Mouse (Mus musculus): ENCODE measurements around the gene Inpp5a. TPM values are rescaled to one million over a fixed set of nuclear protein-coding genes. Genes with fewer than 3 reads are reported as not detected.

The Inpp5a gene
- total RNA-seq (2021), result 67.4 and 93.7 TPM in 2 replicates
- long read RNA-seq, transcript Inpp5a-203 (16 exons, 2,826 nt), result major isoform, 73 of 92 reads
- long read RNA-seq, partial matches to known transcripts, result 9 of 92 reads
- long read RNA-seq, other reads (novel, unspliced or antisense), result 6 of 92 reads

DNA sequence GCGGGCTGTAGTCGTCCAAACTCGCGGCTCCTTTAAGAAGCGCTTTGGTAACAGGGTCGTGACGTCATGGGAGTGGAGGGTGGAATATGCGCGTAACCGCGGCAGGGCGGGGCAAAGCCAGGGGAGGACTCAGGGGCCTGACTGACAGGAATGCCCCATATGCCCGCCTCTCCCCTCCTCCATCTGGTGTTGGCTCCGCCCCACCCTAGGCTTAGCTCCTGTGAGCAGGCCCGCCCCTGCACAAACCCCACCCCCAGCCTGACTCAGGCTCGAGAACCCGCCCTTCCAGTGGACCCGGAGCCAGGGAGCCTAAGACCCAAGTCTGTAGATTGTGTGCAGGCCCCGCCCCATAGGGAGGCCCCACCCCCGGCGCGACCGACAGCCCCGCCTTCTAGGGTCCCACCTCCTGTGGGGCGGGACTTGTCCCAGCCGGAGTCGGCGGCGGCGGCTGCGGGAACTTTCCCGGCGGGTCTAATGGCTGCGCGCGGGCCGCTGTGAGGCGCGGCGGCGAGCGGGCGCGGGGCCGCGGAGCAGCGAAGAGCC, at the start of gene Inpp5a:
TSS of gene Inpp5a (plus strand) at position 440 of the 543 bp plus-strand sequence.
- DNase-seq, result peak; percentile 99

DNA sequence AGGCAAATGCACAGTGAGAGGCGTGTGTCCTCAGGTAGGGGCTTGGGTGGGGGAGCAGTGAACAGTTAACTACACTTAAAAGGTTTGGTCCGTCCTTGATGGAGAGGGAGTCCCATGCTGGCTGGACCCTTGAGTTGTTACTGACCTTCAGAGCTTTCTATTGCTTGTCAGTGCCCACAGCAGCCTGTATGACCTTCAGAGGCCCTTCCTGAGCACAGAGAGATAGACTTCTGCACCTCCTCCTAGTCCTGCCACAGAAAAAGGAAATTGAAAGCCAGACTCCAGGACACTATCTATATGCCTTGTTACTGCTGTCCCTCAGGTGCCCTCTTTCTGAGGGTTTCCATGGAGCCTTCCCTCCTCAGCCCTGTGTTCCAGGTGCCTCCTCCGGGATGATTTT, 49.7 kb upstream of the Inpp5a start:
- DNase-seq, result no peak

DNA sequence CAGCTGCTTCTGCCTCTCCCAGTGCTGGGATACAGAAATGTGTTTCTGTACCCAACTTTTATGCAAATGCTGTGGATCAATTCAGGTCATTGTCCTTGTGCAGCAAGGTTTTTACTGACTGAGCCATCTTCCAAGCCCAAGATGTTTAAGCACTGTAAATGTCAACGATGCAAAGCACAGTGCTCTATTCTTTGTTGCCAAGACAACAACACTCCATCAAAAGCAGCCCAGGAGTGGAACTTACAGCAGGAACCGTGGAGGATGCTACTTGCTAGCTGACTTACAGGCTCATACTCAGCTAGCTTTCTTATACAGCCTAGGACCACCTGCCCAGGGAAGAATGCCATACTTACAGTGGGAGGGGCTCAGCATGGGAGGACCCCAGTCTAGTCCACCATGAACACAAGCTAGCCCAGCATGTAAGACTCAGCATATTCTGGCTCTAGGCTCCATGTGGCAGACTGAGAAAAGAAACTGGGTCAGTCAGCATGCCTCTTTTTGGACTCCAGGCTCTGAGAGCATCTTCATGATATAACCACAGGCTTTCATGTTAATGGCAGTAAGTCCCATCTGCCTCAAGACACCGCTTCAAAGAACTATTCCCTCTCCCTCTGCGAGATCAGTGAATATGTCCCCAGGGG, 47.8 kb upstream of the Inpp5a start:
- DNase-seq, result no peak

DNA sequence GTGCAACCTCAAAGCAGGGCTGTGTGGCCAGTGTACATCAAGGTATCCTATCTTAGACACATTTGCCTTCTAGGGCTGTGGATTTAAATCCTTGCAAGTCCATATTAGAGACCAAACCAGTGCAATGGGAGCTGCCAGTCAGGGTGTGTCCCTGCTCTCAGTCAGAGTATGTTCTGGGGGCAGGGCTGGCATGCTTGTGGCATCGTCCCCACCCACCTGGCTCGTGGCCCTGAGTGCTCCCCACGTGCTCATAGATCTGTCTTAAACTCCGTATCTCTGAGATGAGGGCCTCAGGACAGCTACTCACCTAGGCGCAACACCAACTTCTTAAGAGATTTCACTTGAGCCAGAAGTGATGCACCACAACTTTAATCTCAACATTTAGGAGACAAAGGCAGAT, 46.1 kb upstream of the Inpp5a start:
- no peak for DNase-seq

DNA sequence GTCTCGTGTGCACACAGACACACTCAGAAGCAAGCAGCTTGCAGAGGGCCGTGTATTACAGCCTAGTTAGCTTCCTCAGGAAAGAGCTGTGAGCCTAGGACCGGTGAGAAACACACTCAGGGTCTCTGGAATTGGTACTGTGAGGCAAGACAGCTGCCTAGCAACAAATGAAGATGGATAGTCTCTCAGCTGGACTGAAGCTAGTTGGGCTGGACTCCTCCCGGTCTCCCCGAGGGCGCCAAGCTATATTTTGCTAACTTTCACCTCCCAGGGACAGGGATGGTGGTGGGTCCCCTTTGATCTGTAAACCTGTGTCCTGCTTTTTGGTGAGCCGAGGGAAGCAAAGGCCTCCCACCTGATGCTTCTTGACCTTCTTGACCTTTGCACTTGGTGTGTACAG, 41.9 kb upstream of the Inpp5a start:
- DNase-seq, result no peak

DNA sequence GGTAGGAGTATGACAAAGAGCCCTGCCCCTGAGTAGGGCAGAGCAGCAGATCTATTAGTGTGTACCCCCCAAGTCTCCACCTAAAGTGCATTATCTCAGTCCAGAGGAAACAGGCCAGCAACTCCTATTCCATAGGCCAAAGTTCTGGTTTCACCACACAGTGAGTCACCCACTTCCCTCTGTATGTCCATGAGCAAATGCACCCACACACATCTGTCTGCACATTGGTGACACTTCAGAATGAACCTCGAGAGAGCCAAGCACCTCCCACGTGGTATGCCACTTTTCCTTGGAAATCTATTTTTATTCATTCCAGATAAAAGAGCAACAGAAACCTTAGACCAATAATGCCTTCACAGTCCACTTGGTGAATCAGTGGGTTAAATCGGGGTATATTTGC, 38.3 kb upstream of the Inpp5a start:
- DNase-seq, result no peak

DNA sequence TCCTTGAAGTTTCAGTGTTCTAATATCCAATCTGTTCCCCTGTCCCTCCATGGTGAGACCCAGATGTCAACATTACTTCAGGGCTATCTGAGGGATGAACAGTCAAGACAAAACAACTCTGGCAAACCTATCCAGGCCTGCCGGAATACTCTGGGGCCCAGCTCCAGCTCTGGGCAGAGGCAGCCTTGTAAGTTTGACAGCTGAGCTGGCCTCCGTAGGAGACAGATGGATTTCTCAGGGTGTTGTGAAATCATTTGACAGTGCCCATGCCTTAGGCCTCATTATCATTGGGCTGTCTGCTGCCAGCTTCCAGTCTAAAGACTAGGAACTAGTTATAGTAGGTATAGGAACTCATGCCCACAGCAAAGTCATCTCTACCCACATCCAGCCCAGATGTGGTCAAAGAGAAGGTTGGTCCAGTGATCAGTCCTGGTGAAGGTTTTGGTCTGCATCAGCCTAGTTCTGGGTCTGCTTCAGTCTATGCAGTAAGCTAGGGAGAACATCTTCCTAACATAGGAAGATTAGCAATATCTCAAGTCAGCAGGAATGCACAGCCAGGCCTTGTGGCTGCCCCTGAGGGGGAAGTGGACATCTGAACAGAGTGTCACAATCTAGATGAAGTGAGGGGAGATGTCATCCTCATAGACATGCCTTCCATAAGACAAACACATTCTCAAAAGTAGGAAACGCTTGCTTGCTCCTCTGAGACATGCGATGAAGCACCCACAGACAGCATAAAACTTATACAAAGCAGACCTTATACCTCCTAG, 34.4 kb upstream of the Inpp5a start:
- no peak for DNase-seq

DNA sequence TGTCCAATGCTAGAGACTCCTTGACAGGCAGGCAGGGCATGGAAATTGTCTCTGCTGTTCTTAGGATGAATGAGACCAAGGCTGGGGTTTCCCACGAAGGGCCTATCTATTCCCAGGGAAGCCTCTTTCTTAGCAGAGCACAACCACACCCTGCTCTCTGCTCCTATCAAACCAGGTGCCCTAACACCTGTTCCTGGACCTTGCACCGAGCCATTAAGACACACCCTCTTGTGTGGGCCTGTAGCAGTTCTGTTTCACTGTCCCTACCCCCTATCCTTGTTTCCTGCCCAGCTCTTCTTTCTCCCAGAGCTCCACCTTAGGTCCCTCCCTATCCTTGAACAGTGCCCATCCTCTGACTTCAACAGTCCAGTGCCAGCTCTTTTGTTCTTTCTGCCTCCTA, 31.9 kb upstream of the Inpp5a start:
- no peak for DNase-seq

DNA sequence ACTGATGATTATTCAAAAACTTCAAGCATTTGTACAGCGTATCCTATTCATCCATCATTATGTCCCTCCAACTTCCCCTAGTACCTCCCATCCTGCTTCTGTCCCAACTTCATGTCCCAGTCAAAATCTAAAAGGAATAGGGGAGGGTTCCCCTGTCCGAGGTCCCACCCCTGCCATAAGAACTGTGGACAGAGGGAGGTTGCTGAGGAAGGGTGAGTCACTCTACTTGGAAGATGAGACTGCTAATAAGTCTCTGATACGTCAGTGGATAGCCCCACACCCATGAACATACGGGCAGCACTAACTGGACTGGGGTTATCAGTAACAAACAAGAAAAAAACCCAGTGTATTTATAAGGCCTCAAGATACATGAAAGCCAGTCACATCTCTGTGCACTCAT, 29.0 kb upstream of the Inpp5a start:
- no peak for DNase-seq

DNA sequence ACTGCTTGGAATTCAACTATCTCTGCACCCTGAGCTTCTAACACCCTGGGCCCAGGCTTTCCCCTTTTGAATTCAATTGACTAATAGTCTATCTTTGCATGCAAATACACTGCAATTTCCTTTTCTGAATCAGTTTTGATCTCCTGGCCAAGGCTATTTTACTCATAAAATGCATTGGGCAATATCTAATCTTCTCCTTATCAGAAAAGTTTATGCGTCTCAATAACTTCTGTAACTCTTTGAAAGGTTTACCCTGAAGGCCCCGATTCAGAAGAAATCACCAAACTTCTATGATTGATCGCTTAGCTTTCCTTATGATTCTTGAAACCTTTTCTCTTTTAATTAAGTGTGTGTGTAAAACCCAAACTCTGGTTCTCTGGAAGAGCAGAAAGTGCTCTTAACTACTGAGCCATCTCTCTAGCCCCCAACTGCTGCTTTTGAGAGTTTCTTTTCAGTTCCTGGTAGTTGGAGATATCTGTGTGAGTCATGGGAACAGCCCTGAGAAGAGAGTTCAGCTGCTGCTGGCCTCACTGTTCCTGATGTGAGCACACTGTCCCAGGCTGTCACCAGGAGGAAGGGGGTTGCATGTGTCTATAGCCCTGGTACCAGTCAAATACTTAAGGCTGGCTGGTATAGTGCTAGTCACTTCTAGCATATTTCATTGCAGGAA, 27.9 kb upstream of the Inpp5a start:
- no peak for DNase-seq

DNA sequence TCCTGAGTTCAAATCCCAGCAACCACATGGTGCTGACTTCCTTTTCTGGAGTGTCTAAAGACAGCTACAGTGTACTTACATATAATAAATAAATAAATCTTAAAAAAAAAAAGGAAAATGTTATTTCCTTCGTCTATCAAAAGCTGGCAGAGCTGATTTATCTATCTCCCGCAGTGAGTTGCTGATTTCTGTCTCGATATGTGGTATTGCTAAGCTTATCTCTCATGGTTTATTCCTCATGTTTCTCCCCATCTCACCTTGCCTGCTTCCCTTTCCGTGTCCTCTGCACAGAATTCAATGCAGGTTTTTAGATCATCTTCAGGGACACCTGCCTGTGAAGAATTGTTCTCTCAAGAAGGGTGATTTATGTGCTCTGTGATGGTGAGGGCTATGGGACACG, 27.1 kb upstream of the Inpp5a start:
- no peak for DNase-seq

DNA sequence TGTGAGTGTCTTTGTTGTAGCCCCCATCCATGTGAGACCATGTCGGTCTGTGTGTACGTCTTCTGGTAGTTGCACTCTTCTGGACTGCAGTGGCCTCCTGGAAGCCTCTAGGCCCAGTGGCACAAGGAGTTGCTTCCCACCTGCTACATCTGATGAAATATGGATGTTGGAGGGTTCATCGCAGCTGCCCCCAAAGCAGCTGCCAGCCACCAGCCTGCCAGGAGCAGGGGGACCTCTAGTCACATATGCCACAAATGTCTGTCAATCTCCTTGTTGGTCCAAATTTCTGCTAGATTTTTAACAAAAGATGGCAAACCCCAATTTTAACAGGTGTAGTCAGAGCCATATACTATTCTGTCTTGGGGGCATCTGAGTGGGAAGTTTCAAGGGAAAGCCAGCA, 26.4 kb upstream of the Inpp5a start:
- no peak for DNase-seq

DNA sequence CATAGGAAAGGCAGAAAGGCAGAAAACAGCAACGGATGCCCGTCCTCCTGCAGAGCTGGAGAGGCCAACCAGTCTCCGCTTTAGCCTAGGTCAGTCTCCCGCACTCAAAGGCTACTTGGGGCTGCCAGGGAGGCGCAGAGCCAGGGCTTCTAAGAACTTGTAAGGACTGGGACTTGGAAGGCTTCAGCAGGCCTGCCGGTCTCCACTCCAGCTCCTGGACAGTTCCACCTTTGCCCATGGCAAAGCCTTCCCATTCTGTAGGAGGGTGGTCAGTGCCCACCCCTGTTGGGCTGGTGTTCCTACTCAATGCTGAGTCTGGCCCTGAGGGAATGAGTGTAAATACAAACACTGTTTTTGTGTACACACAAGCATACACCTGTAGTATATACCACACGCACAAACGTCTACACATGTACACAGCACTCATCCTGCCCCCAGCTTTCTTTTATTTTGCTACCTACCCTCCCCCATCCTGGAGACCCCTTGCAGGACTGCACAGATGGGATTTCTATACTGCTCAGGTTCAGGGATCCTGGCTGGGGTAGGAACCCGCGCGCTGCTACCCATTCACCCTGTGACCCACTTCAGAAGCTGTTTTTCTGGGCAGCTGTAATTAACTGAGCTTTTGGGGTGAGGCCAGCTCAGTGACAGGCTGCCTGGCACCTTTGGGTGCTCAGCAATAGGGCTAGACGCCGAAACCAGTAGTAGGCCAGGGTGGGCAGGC, 25.5 kb upstream of the Inpp5a start:
- DNase-seq, result peak; percentile 42

DNA sequence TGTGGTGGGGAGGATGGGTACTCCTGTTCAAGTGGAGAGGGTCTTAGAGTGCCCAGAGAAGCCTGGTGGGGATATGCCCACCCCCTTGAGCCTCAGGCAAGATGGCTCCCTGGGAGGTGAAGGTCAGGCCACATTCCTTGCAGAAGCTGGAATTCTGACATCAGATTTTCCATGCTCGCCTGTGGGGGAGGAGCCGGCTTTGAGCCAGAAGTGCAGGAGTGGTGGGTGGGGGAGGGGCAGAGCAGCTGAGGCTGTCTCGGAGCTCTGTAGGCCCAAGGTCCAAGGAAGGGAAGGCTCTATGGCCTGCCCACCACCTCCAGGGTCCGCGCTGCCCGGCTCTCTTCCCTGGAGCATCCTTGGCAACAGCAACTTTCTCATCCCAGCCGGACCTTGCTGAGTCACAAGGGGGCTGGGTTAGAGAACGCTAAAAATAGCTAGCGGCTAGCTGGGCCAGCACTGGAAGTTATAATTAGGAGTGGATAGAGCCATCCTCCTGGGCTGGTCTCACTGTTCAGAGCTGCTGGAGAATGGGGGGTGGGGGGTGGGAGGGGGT, 24.8 kb upstream of the Inpp5a start:
- DNase-seq, result peak; percentile 79

DNA sequence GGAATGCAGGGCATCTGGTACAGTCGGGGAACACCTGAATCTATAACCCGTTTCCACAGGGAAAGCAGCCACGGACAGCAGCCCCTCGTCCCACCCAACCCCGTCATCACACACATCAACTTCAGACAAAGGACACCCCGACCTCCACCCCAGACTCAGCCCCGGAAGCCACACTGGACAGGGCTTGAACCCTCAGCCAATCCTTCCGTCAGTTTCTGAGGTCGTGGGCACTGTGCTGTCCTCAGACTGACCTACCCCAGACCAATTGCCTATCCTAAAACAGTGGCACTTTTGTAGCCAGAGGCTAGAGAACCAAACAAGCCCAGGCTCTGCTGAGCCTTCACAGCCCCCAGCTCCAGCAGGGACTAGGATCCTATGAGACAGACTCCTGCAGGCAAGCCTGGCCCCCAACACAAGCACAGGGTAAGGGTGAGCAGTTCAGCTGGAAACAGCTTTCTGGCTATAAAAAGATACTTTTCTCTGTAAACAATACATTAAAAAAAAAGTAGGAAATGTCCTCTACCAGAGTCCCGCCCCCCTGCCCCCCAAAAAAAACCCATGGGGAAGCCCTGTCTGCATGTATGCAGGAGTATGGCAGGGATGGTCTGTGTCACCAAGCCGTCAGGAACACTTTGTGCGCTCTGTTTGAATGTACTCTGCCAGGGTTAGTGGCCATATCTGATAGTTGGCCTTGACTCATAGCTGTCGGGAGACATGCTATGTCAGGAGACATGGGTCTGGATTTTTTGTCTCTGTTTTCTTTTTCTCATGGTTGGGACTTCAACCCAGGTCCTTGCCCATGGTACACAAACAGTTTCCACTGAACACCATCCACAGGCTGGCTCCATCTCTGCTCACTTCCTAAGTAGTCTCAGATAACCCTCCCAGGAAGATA, 23.7 kb upstream of the Inpp5a start:
- DNase-seq, result no peak

DNA sequence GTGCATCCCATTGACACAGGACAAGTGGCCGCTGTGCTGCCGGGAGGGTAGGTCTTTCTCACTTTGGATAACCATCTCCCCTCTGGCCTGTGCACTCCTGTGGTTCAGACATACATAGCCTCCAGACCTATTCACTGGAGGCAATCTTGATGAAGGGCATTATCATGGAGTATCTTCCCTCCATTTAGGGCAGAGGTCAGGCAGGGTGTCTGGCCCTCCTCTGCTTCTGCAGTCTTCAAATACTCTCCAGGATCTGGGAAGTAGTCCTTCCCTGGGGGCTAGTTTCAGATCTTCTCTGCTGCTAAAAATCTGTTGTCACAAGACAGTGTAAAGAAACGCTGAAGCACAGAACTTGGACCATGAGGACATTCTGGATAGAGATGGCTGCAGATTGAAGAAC, 22.8 kb upstream of the Inpp5a start:
- no peak for DNase-seq

DNA sequence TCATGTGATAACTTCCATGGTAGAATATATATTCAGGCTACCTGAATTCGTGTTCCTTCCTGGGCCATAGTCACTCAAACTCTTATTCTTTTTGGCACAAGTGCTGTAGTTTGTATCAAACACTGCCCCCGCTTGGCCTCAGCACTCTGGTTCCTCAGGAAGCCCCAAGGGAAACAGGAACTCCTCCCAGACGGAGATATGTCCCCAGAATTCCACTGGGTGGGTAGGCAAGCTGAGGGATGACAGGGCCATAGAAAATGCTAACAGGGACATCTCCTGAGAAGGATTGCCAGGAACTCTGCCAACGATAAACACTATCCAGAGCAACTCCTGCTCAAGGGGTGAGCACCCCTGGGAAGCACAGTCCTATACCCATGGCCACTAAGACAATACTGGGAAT, 22.4 kb upstream of the Inpp5a start:
- DNase-seq, result no peak

DNA sequence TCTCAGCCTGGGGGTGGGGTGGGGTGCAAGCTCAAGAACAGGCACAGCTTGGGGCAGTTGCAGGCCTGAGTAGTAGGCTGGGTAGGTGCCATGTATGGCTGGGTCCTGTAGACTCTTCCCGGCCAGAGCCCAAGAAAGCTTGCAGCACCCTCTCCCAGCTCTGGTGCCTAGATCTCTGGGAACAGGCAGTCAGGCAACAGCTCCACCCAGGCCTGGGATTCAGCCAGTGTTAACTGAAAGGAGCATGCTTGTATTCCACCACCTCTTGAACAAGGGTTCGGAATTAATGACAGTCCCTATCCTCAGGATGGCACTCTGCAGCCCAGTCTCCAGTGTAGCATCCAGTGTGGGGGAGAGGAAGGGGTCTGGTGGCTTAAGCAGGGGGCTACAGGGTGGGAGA, 20.7 kb upstream of the Inpp5a start:
- DNase-seq, result no peak

DNA sequence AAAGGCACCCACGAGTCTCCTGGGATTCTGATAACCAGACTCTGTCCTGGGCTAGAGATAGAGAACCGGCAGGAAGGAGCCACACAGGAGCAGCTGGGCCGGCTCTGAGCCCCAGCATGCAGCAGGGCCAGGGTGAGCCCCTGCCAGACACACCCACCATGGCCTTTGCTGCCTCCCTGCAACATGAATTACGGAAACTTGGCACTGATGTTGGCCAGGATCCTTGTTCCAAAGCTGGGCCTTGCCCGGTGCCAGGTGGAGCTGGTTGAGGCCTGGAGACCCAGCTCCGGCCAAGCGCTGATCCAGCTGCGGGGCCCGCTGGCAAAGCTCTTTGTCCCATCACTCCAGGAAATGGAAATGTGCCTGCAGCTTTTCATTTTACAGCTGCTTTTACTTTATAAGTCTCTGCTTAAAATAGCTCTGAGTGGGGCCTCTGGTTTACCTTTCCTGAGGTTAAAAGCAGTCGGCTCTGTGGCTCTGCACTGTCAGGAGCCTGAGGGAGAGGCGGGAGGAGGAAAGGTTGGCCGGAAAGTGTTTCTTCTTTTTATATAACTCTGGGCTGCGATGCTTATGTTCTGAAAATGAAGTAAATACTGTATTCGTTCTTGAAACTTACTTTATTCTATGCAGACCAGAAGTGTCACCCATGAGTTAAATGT, 20.1 kb upstream of the Inpp5a start:
- peak; percentile 67 for DNase-seq

DNA sequence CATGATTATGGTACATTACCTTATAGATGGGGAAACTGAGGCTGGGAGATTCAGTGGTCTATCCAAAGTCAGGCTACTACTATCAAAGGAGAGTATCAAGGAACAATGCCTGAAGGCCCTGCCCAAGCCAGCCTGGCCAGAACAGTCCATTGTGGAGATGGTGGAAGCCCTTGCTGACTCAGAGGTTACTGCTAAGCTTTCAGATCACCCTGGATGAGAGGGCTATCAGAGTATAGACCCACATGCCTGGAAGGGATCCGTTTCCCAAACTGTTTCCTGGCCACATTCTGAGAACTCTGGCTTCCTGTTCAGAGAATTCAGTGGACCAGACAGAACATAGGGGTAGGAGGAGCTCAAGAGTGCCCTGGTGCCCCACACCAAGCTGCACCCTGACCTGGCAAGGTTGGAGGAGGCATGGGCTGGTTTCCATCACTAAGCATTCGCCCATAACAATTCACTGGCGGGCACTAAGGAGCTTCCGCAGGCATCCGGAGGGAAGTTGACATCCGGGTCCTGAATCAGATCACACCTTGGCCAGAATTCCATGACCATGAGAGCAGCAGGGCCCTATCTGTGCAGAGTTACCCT, 19.3 kb upstream of the Inpp5a start:
- no peak for DNase-seq

Measured in adrenal gland, postnatal 25 days (tissue).